Mouse (Mus musculus): ENCODE data around the gene Ptges.

The Ptges gene

GRCm38 (mm10) chr2:30901646-30902160 lies 28.0 kb downstream of the Ptges start:
- DNase-seq (ENCODE audit: low read depth), result no peak

GRCm38 (mm10) chr2:30899397-30900069 lies 30.1 kb downstream of the Ptges start:
- DNase-seq (ENCODE audit: low read depth), result no peak

GRCm38 (mm10) chr2:30897291-30897690 lies 32.4 kb downstream of the Ptges start:
- DNase-seq (ENCODE audit: low read depth), result peak; percentile 17

DNA sequence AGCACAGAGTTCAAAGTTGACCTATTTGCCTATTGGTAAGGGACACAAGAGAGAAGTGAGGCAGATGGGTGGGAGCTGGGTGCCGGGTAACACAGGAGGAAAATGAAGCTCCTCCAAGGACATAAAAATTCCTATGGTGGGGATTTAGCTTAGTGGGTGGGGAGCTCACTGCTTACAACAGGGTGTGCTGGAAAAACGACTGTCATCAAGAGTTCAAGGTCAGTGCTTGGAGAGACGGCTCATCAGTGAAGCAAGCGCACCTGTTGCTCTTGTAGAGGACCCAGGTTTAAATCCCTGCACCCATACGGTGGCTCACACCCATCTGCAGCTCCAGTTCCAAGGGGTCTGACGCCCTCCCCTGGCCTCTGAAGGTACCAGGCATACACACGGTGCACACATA lies 35.7 kb downstream of the Ptges start:
- DNase-seq (ENCODE audit: low read depth), result no peak

DNA sequence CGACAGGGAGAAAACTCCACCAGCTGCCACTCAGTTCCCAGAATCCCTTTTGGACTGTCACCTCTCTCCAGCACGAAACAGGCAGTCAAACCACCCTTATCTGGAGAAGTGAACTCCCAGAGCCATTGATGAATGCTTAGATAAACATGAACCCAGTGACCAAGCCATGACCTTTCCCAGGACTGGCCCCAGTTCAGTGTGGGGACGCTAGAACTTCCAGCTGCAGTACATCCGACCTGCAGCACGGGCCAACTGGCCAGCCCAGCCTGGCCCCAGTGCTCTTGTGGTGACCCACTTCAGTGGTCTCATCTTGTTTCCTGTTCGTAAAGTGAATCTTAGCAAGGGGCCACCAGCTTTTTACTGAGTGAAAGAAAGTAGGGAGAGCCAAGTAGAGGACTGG lies 36.3 kb downstream of the Ptges start:
- DNase-seq (ENCODE audit: low read depth), result no peak

DNA sequence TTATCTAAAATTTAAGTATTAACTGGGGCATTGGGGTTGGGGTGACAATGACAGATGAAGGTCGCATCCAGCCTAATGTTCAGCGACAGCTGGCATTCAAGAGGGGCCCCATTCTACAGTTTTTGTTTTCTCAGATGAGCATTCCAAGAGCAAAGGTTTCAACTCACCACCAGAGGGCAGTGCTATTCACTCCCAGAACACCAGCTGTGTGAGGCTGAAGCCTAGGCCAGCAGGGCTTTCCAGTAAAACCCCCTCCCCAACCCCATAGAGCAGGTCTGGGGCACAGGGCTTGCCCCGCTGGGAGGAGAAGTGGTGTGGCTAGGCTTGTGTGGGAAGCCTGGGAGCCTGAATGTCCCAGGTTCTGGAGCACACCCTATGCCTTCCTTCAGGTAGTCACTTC lies 38.7 kb downstream of the Ptges start:
- DNase-seq (ENCODE audit: low read depth), result peak; percentile 62

- DNase-seq (ENCODE audit: low read depth), result no peak
These were observed 44.1 kb downstream of the Ptges start for GRCm38 (mm10) chr2:30885453-30886163.

- no peak for DNase-seq (ENCODE audit: low read depth)
These were observed 44.8 kb downstream of the Ptges start for GRCm38 (mm10) chr2:30884852-30885373.

DNA sequence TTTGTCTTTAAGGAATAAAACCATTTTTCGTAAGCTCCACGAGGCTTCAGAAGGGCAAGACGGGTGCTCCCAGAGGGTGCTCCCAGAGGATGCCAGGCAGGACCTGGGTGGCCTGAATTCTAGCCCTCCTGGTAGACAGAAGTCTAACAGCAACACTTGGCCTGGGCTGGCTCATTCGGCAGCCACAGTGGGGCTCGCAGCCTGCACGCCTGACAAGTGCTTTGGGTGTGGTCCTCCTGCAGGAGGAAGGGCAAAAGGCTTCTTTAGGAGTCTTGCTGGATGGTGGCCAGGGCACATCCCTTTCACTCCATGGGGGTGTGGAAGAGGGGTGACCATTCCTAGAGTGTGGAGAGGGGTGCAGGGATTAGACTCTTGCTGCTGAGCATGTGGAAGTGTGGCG lies 48.4 kb downstream of the Ptges start:
- DNase-seq (ENCODE audit: low read depth), result no peak

GRCm38 (mm10) chr2:30879481-30879880 lies 50.2 kb downstream of the Ptges start:
- no peak for DNase-seq (ENCODE audit: low read depth)

DNA sequence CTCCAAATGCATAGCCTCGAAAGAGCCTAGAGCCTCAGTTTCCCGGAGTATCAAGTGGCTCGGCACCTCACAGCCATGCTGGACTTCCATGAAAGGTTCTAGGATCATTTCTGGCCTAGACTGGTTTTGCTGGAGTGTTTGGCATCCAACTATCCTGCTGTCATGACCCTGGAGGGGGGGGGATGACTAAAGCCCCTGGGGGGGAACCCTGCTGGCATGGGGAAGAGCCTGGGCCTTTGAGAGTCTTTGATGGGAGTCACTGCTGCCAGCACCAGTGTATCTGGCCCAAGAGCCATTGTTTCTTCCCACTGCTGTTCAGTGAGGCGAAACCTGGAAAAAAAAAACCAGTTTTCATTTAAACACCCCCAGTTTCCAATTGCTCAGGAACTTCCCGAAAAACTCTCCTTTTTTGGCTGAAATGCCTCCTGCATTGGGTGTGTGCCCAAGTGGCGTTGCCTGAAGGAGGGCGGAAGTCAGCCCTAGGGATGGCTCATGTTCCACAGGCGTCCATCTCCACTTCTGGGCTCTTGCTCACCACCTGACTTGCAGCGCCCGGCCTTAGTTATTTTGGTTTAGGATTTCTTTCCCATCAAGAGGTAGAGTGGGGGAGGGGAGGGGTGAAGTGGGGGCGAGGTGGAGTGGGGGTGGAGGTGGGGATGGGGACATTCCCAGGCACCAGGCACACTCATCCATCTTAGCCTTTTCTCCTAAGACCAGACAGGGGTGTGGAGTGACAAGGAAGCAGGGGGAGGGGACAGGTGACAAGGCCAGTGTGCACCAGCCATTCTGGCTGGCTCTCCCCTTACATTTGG lies 53.8 kb downstream of the Ptges start:
- no peak for DNase-seq (ENCODE audit: low read depth)

DNA sequence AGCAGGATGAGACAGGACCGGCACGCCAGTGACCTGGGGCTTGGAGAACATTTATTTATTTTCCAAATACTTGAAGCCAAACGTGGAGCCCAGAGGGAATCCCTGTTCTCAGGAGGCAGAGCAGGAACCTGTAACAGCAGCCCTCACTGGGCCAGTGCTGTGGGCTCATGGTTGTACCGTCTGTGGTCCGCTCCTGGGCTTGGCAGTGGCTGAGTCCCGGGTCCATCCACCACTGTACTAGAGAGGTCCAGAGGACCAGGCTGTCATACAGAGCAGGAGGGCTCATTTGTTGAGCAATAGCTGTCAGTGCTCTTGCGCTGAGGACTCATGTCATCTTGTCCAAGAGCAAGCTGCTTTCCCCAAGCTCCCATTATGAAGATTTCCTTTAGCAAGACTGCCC lies 54.6 kb downstream of the Ptges start:
- no peak for DNase-seq (ENCODE audit: low read depth)

- DNase-seq (ENCODE audit: low read depth), result no peak
These were observed 55.2 kb downstream of the Ptges start for GRCm38 (mm10) chr2:30874445-30874844.

- no peak for DNase-seq (ENCODE audit: low read depth)
These were observed 57.0 kb downstream of the Ptges start for GRCm38 (mm10) chr2:30872669-30873068.

GRCm38 (mm10) chr2:30870863-30871262 lies 58.8 kb downstream of the Ptges start:
- no peak for DNase-seq (ENCODE audit: low read depth)

DNA sequence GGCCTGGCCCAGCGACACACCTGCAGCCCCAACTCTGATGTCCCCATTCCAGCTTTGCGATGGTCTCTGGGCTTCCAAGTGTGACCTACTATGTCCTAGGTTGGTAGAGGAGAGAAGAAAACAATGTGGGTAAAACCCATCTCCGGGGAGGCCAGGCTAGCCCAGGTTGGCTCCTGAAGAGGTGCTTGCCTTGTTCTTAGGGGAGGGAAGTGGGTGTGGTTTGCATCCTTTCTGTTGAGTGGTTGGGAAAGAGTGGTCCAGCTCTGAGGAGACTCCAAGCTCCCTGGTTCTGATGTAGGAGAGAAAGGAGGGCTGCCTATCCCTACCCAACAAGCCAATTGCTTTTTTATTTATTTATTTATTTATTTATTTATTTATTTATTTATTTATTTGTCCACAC lies 64.2 kb downstream of the Ptges start:
- DNase-seq (ENCODE audit: low read depth), result no peak

GRCm38 (mm10) chr2:30864968-30865381 lies 64.7 kb downstream of the Ptges start:
- DNase-seq (ENCODE audit: low read depth), result no peak

- no peak for DNase-seq (ENCODE audit: low read depth)
These were observed 66.1 kb downstream of the Ptges start for GRCm38 (mm10) chr2:30863574-30863973.

- no peak for DNase-seq (ENCODE audit: low read depth)
These were observed 67.6 kb downstream of the Ptges start for GRCm38 (mm10) chr2:30862081-30862480.

DNA sequence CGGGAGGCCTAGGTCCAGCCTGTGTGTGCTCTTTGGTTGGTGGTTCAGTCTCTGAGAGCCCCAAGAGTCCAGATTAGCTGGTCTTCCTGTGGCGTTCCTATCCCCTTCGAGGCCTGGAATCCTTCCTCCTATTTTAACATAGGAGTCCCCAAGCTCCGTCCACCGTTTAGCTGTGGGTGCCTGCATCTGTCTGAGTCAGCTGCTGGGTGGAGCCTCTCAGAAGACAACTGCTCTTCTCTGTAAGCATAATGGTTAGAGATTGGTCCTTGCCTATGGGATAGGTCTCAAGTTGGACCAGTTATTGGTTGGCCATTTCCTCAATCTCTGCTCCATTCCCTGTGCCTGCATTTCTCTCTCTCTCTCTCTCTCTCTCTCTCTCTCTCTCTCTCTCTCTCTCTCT lies 69.9 kb downstream of the Ptges start:
- no peak for DNase-seq (ENCODE audit: low read depth)

- no peak for DNase-seq (ENCODE audit: low read depth)
These were observed 72.6 kb downstream of the Ptges start for GRCm38 (mm10) chr2:30857076-30857475.

GRCm38 (mm10) chr2:30852771-30853313 lies 76.8 kb downstream of the Ptges start:
- no peak for DNase-seq (ENCODE audit: low read depth)

Data from naive thymus-derived CD4-positive, alpha-beta T cell, adult 2 months (primary cell).